Comparison of ENCODE assay signal across 10 mouse cellular contexts in the genomic region with DNA sequence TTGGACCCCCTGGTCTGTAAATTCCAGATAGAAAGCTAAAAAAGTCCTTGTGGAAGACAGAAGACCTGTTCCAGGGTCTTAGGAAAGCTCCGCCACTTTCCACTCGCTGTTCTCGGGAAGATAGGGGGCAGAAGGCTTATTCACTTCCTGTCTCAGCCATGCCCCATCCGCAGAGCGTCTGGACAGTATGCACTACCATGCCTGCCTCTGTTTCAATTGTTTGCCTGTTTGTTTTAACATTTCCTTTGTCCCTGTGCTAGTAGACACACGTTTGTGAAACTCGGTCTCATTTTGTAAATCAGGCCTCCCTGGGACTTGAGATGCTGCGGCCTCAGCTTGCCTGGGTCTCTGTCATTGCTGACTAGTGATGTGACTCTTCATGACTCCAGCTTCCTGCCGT. TPM values are rescaled to one million over a fixed set of nuclear protein-coding genes. Genes with fewer than 3 reads are reported as not detected.
DNase-seq lines count a peak whose midpoint lies in the region; ATAC-seq and TF ChIP-seq lines count a peak whose summit lies in the region.
"Had no signal": no experiment of that assay in that cellular context is flagged by ENCODE, and none has a peak within 500 bp of the region (broad histone marks: within the 10 kb centered on the region; RNA-seq: fewer than 3 reads in every experiment).

No protein-coding gene starts in this region.

- TF ChIP-seq CTCF in liver, embryonic 14.5 days (IDR thresholded peaks at IDR 0.05; ENCODE audit: low read depth), result peak; percentile 26; the same call in 1 of the 2 replicates

- no peaks in the 10 kb centered on the region for H3K9me3 ChIP-seq in megakaryocyte, embryonic 14.5 days
- H3K9me3 ChIP-seq in liver, embryonic 14.5 days (ENCODE audit: control insufficient read depth, low read length), result no peaks in the 10 kb centered on the region
- no peaks in the 10 kb centered on the region for H3K9me3 ChIP-seq in stomach, embryonic 15.5 days

- peak overlapping the region; percentile 85 for H3K4me3 ChIP-seq in megakaryocyte, embryonic 14.5 days (replicated peaks)
- H3K4me3 ChIP-seq in liver, embryonic 14.5 days (ENCODE audit: insufficient read depth in 1 of 2, low read depth in 2 of 2, low read length in 2 of 2), result no peak overlapping the region
- no peak overlapping the region for H3K4me3 ChIP-seq in stomach, embryonic 15.5 days (replicated peaks)
- H3K4me3 ChIP-seq: myocyte had no signal

- peak; percentile 93 for DNase-seq in heart, adult 11 months
- DNase-seq in heart, adult 8-10 months (ENCODE audit: low spot score), result no peak
- DNase-seq in liver, embryonic 14.5 days (ENCODE audit: low read depth in 3 of 3, low spot score in 3 of 3), result no peak
- DNase-seq in right cerebral cortex, postnatal 4 days, result no peak
- DNase-seq in gastrocnemius, postnatal 10 days, result no peak
- DNase-seq: gastrocnemius, postnatal 36 days had no signal

- H3K27me3 ChIP-seq in megakaryocyte, embryonic 14.5 days (replicated peaks), result no peaks in the 10 kb centered on the region
- H3K27me3 ChIP-seq in liver, embryonic 14.5 days (ENCODE audit: control insufficient read depth, insufficient read depth, low read length), result no peaks in the 10 kb centered on the region
- H3K27me3 ChIP-seq in stomach, embryonic 15.5 days (replicated peaks), result no peaks in the 10 kb centered on the region

- ATAC-seq in megakaryocyte, adult 5-6 weeks (ENCODE audit: poor library complexity, severe bottlenecking), result no peak
- no peak for ATAC-seq in liver, embryonic 14.5 days (ENCODE audit: insufficient read depth)
- ATAC-seq in stomach, embryonic 15.5 days (ENCODE audit: insufficient read depth, low FRiP score, low read depth), result no peak

- peaks cover 91% of the 10 kb centered on the region for H3K4me1 ChIP-seq in megakaryocyte, embryonic 14.5 days
- peaks cover 50 to 57% of the 10 kb centered on the region in 2 experiments for H3K4me1 ChIP-seq in liver, embryonic 14.5 days (replicated peaks; ENCODE audit: control insufficient read depth in 2 of 2, insufficient read depth in 2 of 2, low read length in 1 of 2)
- peaks cover 49% of the 10 kb centered on the region for H3K4me1 ChIP-seq in stomach, embryonic 15.5 days

- H3K27ac ChIP-seq in liver, embryonic 14.5 days, result no peak overlapping the region
- peak overlapping the region; percentile 68 for H3K27ac ChIP-seq in stomach, embryonic 15.5 days

- H3K4me2 ChIP-seq in liver, embryonic 14.5 days (ENCODE audit: low read depth), result peak overlapping the region; percentile 78
- no peak overlapping the region for H3K4me2 ChIP-seq in stomach, embryonic 15.5 days

- 19% methylated on average over 9 of the region's 9 CpGs for WGBS in liver, embryonic 14.5 days (ENCODE audit: insufficient replicate concordance)
- 44% methylated on average over 9 of the region's 9 CpGs for WGBS in stomach, embryonic 15.5 days

- TF ChIP-seq EP300 in liver, embryonic 14.5 days (IDR thresholded peaks at IDR 0.05; ENCODE audit: low read depth), result no peak

- H3K36me3 ChIP-seq in megakaryocyte, embryonic 14.5 days (replicated peaks; ENCODE audit: low read length), result peaks cover 10% of the 10 kb centered on the region
- H3K36me3 ChIP-seq in liver, embryonic 14.5 days (replicated peaks; ENCODE audit: control insufficient read depth, insufficient read depth, low read depth), result no peaks in the 10 kb centered on the region
- H3K36me3 ChIP-seq in stomach, embryonic 15.5 days, result no peaks in the 10 kb centered on the region

- H3K9ac ChIP-seq in liver, embryonic 14.5 days (replicated peaks), result 0 out of 2 replicates have a peak overlapping the region, but pooled peaks have one; percentile 20
- no peak overlapping the region for H3K9ac ChIP-seq in stomach, embryonic 15.5 days

RNA-seq across cellular contexts. Expression of gene Add3, which starts 43.4 kb away (rescaled TPM):
- 10 to 100 TPM; 35.7 to 51.4 (median 39.9) TPM for total RNA-seq in heart, adult 8-10 months (2022)
- 1.3 and 6.1 TPM in 2 replicates for polyA plus RNA-seq in megakaryocyte, embryonic 14.5 days (2012; ENCODE audit: insufficient read depth, low replicate concordance)
- total RNA-seq in megakaryocyte, adult 5-6 weeks (2015), result 235 and 240 TPM in 2 replicates
- total RNA-seq in megakaryocyte, adult 5-6 weeks (2017), result 317 and 336 TPM in 2 replicates
- 8.2 and 12.7 TPM in 2 replicates for polyA plus RNA-seq in liver, embryonic 14.5 days (2012; rRNA removed)
- 21.7 and 26.7 TPM in 2 replicates for polyA plus RNA-seq in liver, embryonic 14.5 days (2014; fragmentation: Nextera tagmentation; extraction: Ambion mirVana)
- 89.0 and 96.1 TPM in 2 replicates for polyA plus RNA-seq in stomach, embryonic 15.5 days (2015; fragmentation: Nextera tagmentation; extraction: Ambion mirVana)
- 10 to 100 TPM; 61.3 to 68.6 TPM for total RNA-seq in gastrocnemius, postnatal 10 days (2021)
